Mouse (Mus musculus) kidney, postnatal 4 days (tissue): ENCODE data around the gene Enkd1.

ENCODE experiments used
- DNase-seq, 2 experiments: peaks; one replicate each; pipeline ENCODE4 v3.0.0; 2021; ENCODE audit warnings: mixed read lengths in 2 of 2

Gene Enkd1

GRCm38 (mm10) chr8:105707498-105708403 is at the start of gene Enkd1, which contains the start of gene 4933405L10Rik:
Gene Enkd1, minus strand, starts transcription at chr8:105708210.
Gene 4933405L10Rik, plus strand, starts transcription at chr8:105707655.
- peak; percentile 89 to 92 for DNase-seq

GRCm38 (mm10) chr8:105754688-105755087 is 46.7 kb upstream of the Enkd1 start:
- no peak for DNase-seq

GRCm38 (mm10) chr8:105753916-105754315 is 45.9 kb upstream of the Enkd1 start:
- DNase-seq: no peak

GRCm38 (mm10) chr8:105750606-105751005 is 42.6 kb upstream of the Enkd1 start:
- peak; percentile 85 to 91 for DNase-seq

GRCm38 (mm10) chr8:105743301-105743700 is 35.3 kb upstream of the Enkd1 start:
- no peak for DNase-seq

GRCm38 (mm10) chr8:105739216-105739615 is 31.2 kb upstream of the Enkd1 start:
- no peak for DNase-seq

GRCm38 (mm10) chr8:105732186-105732585 is 24.2 kb upstream of the Enkd1 start:
- no peak for DNase-seq

GRCm38 (mm10) chr8:105727397-105728124 is 19.6 kb upstream of the Enkd1 start:
- peak; percentile 44 to 57 for DNase-seq

- no peak for DNase-seq
Observed at GRCm38 (mm10) chr8:105725726-105726125, 17.7 kb upstream of the Enkd1 start.

- no peak for DNase-seq
Observed at GRCm38 (mm10) chr8:105722861-105723260, 14.9 kb upstream of the Enkd1 start.

- DNase-seq: no peak
Observed at GRCm38 (mm10) chr8:105719637-105720036, 11.6 kb upstream of the Enkd1 start.

GRCm38 (mm10) chr8:105716302-105716945 is 8.4 kb upstream of the Enkd1 start:
- DNase-seq: no peak

GRCm38 (mm10) chr8:105715042-105715441 is 7.0 kb upstream of the Enkd1 start:
- DNase-seq: peak in 1 of 2 experiments; percentile 38

GRCm38 (mm10) chr8:105714139-105714538 is 6.1 kb upstream of the Enkd1 start:
- DNase-seq: peak; percentile 93 to 94

- no peak for DNase-seq
Observed at GRCm38 (mm10) chr8:105712286-105712685, 4.3 kb upstream of the Enkd1 start.

GRCm38 (mm10) chr8:105709317-105709716 is 1.3 kb upstream of the Enkd1 start:
- no peak for DNase-seq

GRCm38 (mm10) chr8:105708675-105709074 is 665 bp upstream of the Enkd1 start:
- DNase-seq: no peak

GRCm38 (mm10) chr8:105706426-105706825 is 1.6 kb downstream of the Enkd1 start:
- no peak for DNase-seq

- no peak for DNase-seq
Observed at GRCm38 (mm10) chr8:105704955-105705354, 3.1 kb downstream of the Enkd1 start.

- DNase-seq: no peak
Observed at GRCm38 (mm10) chr8:105704146-105704812, 3.7 kb downstream of the Enkd1 start.

GRCm38 (mm10) chr8:105702731-105703415 is 5.1 kb downstream of the Enkd1 start:
- DNase-seq: no peak

GRCm38 (mm10) chr8:105702001-105702401 is 6.0 kb downstream of the Enkd1 start:
- no peak for DNase-seq
